In genomic region chr8:91800523-91801240, GRCm38 (mm10) we compare ENCODE assay signal across 8 mouse cellular contexts. TPM values are rescaled to one million over a fixed set of nuclear protein-coding genes. Genes with fewer than 3 reads are reported as not detected.
DNase-seq lines count a peak whose midpoint lies in the region; ATAC-seq and TF ChIP-seq lines count a peak whose summit lies in the region.

No protein-coding gene starts in this region.

- H3K9ac ChIP-seq in heart, embryonic 13.5 days, result peak overlapping the region; percentile 94

- ATAC-seq in heart, embryonic 13.5 days (ENCODE audit: extremely low read depth, insufficient number of reproducible peaks, low FRiP score, low TSS enrichment), result no peak

- under 1% methylated on average over 63 of the region's 64 CpGs for WGBS in heart, embryonic 13.5 days
- WGBS in limb, embryonic 10.5 days, result under 1% methylated on average over 64 of the region's 64 CpGs

- peaks cover 97% of the 10 kb centered on the region for H3K27me3 ChIP-seq in heart, embryonic 13.5 days (replicated peaks)
- peaks cover 100% of the 10 kb centered on the region for H3K27me3 ChIP-seq in limb, embryonic 10.5 days (ENCODE audit: low read depth, poor library complexity, severe bottlenecking)

- intact Hi-C loops in left cerebral cortex, adult 2 months (cut with DNase I), result no loop called here

- peaks cover 57% of the 10 kb centered on the region for H3K4me1 ChIP-seq in heart, embryonic 13.5 days
- H3K4me1 ChIP-seq in limb, embryonic 10.5 days, result peaks cover 88% of the 10 kb centered on the region

- no peak overlapping the region for H3K27ac ChIP-seq in left cerebral cortex, adult 2 months
- peak overlapping the region; percentile 97 for H3K27ac ChIP-seq in heart, embryonic 13.5 days (replicated peaks)
- H3K27ac ChIP-seq in limb, embryonic 10.5 days, result peak overlapping the region; percentile 92

- peak overlapping the region; percentile 90 for H3K4me2 ChIP-seq in heart, embryonic 13.5 days

- TF ChIP-seq CTCF in left cerebral cortex, adult 2 months (IDR thresholded peaks at IDR 0.05), result no peak

- H3K4me3 ChIP-seq in left cerebral cortex, adult 2 months, result peak overlapping the region; percentile 44
- peak overlapping the region; percentile 84 for H3K4me3 ChIP-seq in heart, embryonic 13.5 days
- peak overlapping the region; percentile 71 for H3K4me3 ChIP-seq in limb, embryonic 10.5 days

- no peak for DNase-seq in left cerebral cortex, adult 2 months (ENCODE audit: extremely low spot score in 1 of 2, low spot score in 2 of 2)
- DNase-seq in left cerebral cortex, adult 9 months (ENCODE audit: low spot score in 2 of 2), result no peak
- DNase-seq in cerebellum, adult 18-20 months, result peak; percentile 8 to 32
- peak; percentile 65 for DNase-seq in limb, embryonic 10.5 days (ENCODE audit: low spot score)
- peak; percentile 59 for DNase-seq in neural tube, embryonic 10.5 days (ENCODE audit: extremely low spot score, low spot score)
- no peak for DNase-seq in yolk sac, embryonic 10.5 days (ENCODE audit: low spot score)
- no peak for DNase-seq in spleen, postnatal 14 days (ENCODE audit: low spot score in 2 of 2)

- H3K9me3 ChIP-seq in heart, embryonic 13.5 days, result no peaks in the 10 kb centered on the region
- no peaks in the 10 kb centered on the region for H3K9me3 ChIP-seq in limb, embryonic 10.5 days (replicated peaks)

- no peaks in the 10 kb centered on the region for H3K36me3 ChIP-seq in heart, embryonic 13.5 days
- H3K36me3 ChIP-seq in limb, embryonic 10.5 days, result peaks cover 7% of the 10 kb centered on the region

RNA-seq across cellular contexts. Expression of gene Irx3, which starts 1.2 kb away (rescaled TPM):
- under 1 TPM; 0.14 to 0.21 TPM for total RNA-seq in left cerebral cortex, adult 2 months (2021)
- 12.8 and 14.6 TPM in 2 replicates for polyA plus RNA-seq in heart, embryonic 13.5 days (2015; fragmentation: Nextera tagmentation; extraction: Ambion mirVana)
- polyA plus RNA-seq in limb, embryonic 10.5 days (2016; fragmentation: Nextera tagmentation; extraction: Ambion mirVana), result 34.2 and 34.4 TPM in 2 replicates

Comparison
In these comparisons a context has a peak if more than half of its experiments do, and no peak if none do; other contexts are left out.
1. DNase-seq: peak in cerebellum, adult 18-20 months (2 of 2), limb, embryonic 10.5 days (single experiment) and neural tube, embryonic 10.5 days (single experiment); none in left cerebral cortex, adult 2 months (0 of 2), left cerebral cortex, adult 9 months (0 of 2), yolk sac, embryonic 10.5 days (single experiment) and spleen, postnatal 14 days (0 of 2).
2. Peak in every context shown above with its lines, with median percentiles within 50 percentile points of each other: H3K4me3 ChIP-seq.